Mouse (Mus musculus): ENCODE results near the gene Smap2. TPM values are rescaled to one million over a fixed set of nuclear protein-coding genes. Genes with fewer than 3 reads are reported as not detected.

Gene Smap2
- total and polyA plus RNA-seq, 2 experiments: 13.7 to 19.2 TPM

DNA sequence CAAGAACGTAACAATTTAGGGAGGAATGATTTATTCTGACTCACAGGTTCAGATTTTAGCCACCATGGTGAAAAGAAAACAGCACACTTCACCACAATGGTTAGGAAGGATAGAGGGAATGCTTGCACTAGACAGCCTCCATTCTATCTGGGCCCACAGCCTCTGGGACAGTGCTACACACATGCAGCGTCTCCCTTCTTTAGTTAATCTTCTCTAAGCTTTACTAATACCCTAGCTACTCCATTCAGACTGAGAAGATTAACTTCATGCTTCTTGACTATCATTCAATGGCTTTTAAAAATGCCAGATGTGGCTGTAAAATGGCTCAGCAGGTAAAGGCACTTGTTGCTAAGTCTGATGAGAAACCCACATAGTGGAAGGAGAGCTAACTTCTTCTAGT lies 24.8 kb downstream of the Smap2 start:
- Histone ChIP-seq H3K9ac (ENCODE audit: low read depth, low read length) (no peak overlapping the region), H3K4me1 (ENCODE audit: control insufficient read depth, insufficient read depth, low read length) (peaks cover 19% of the 10 kb centered on the region; the same call in 1 of the 2 replicates), H3K79me2 (ENCODE audit: control insufficient read depth, insufficient read depth, low read length) (peaks cover 29% of the 10 kb centered on the region; the same call in 1 of the 2 replicates), H3K4me3 (ENCODE audit: insufficient read depth, low read depth, low read length) (no peak overlapping the region), H3K36me3 (ENCODE audit: control insufficient read depth, insufficient read depth, low read length) (no peaks in the 10 kb centered on the region), H3K27ac (replicated peaks; ENCODE audit: insufficient read depth, low read depth, low read length) (no peak overlapping the region), H3K27me3 (ENCODE audit: control insufficient read depth, insufficient read depth, low read length) (no peaks in the 10 kb centered on the region)
- 81% methylated on average over 2 of the region's 2 CpGs for WGBS
- no peak for DNase-seq (ENCODE audit: extremely low read depth, low read depth, low spot score)
- no peak for TF ChIP-seq POLR2A (IDR thresholded peaks at IDR 0.05; ENCODE audit: extremely low read depth, insufficient read depth, low read length)
- no peak for TF ChIP-seq CTCF (IDR thresholded peaks at IDR 0.05; ENCODE audit: low read depth, low read length)

DNA sequence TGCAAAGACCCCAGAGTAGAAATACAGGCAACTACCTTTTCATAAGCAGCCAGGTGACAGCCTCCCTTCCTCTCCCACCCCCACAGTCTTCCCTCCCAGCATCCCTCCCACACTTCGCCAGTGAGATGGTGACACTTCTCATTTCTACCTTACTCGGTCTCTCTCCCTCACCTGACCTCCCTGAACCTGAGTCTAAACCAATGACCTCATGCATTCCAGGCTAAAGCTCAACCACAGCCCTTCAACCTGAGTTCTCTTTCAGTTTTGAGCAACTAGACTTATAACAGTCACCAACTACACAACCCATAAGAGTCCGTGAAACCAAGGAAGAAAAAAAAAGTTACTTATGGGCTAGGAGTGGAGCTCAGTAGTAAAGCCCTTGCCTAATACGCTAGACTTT lies 29.7 kb downstream of the Smap2 start:
- WGBS: 42% methylated on average over 4 of the region's 4 CpGs
- Histone ChIP-seq H3K4me1 (ENCODE audit: control insufficient read depth, insufficient read depth, low read length) (peaks cover 12% of the 10 kb centered on the region; the same call in 1 of the 2 replicates), H3K36me3 (ENCODE audit: control insufficient read depth, insufficient read depth, low read length) (peaks cover 4% of the 10 kb centered on the region), H3K27ac (replicated peaks; ENCODE audit: insufficient read depth, low read depth, low read length) (no peak overlapping the region), H3K79me2 (ENCODE audit: control insufficient read depth, insufficient read depth, low read length) (peaks cover 11% of the 10 kb centered on the region; the same call in 1 of the 2 replicates), H3K27me3 (ENCODE audit: control insufficient read depth, insufficient read depth, low read length) (no peaks in the 10 kb centered on the region), H3K4me3 (ENCODE audit: insufficient read depth, low read depth, low read length) (no peak overlapping the region), H3K9ac (ENCODE audit: low read depth, low read length) (no peak overlapping the region)
- TF ChIP-seq POLR2A (IDR thresholded peaks at IDR 0.05; ENCODE audit: extremely low read depth, insufficient read depth, low read length) (no peak), CTCF (IDR thresholded peaks at IDR 0.05; ENCODE audit: low read depth, low read length) (no peak)
- peak; percentile 64 for DNase-seq (ENCODE audit: extremely low read depth, low read depth, low spot score)

DNA sequence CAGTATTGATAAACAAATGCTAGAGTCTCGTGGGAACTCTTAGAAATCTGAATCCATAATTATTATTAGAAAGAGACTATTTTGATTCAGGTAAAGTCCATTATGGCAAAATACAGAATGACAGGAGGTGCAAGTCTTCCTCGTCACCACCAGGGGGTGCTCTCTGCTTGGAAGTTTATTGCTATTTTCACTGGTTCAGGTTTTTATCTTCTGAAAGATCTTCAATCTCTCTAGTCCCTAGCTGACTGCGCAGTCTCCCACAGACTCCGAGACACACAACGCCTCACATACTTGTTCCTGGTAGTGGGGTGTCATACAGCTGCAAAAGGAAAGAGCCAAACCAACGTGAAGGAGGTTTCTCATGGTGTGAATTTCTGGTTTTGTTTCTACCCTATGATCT lies 30.6 kb downstream of the Smap2 start:
- H3K79me2 ChIP-seq (ENCODE audit: control insufficient read depth, insufficient read depth, low read length): peaks cover 11% of the 10 kb centered on the region; the same call in 1 of the 2 replicates
- peaks cover 5% of the 10 kb centered on the region; the same call in 1 of the 2 replicates for H3K4me1 ChIP-seq (ENCODE audit: control insufficient read depth, insufficient read depth, low read length)
- H3K27ac ChIP-seq (replicated peaks; ENCODE audit: insufficient read depth, low read depth, low read length): no peak overlapping the region
- WGBS: 6% methylated on average over 6 of the region's 6 CpGs
- H3K9ac ChIP-seq (ENCODE audit: low read depth, low read length): no peak overlapping the region
- TF ChIP-seq CTCF (IDR thresholded peaks at IDR 0.05; ENCODE audit: low read depth, low read length) (peak; percentile 52; the same call in 1 of the 2 replicates), POLR2A (IDR thresholded peaks at IDR 0.05; ENCODE audit: extremely low read depth, insufficient read depth, low read length) (no peak)
- no peak overlapping the region for H3K4me3 ChIP-seq (ENCODE audit: insufficient read depth, low read depth, low read length)
- no peaks in the 10 kb centered on the region for H3K27me3 ChIP-seq (ENCODE audit: control insufficient read depth, insufficient read depth, low read length)
- peaks cover 10% of the 10 kb centered on the region for H3K36me3 ChIP-seq (ENCODE audit: control insufficient read depth, insufficient read depth, low read length)
- DNase-seq (ENCODE audit: extremely low read depth, low read depth, low spot score): peak; percentile 58

GRCm38 (mm10) chr4:120978221-120978620 lies 38.8 kb downstream of the Smap2 start:
- WGBS: 79% methylated on average over 3 of the region's 3 CpGs
- Histone ChIP-seq H3K36me3 (ENCODE audit: control insufficient read depth, insufficient read depth, low read length) (peaks cover 20% of the 10 kb centered on the region), H3K79me2 (ENCODE audit: control insufficient read depth, insufficient read depth, low read length) (no peaks in the 10 kb centered on the region; the same call in 1 of the 2 replicates), H3K27me3 (ENCODE audit: control insufficient read depth, insufficient read depth, low read length) (no peaks in the 10 kb centered on the region), H3K4me3 (ENCODE audit: insufficient read depth, low read depth, low read length) (no peak overlapping the region), H3K4me1 (ENCODE audit: control insufficient read depth, insufficient read depth, low read length) (peaks cover 17% of the 10 kb centered on the region), H3K9ac (ENCODE audit: low read depth, low read length) (no peak overlapping the region), H3K27ac (replicated peaks; ENCODE audit: insufficient read depth, low read depth, low read length) (no peak overlapping the region)
- no peak for TF ChIP-seq CTCF (IDR thresholded peaks at IDR 0.05; ENCODE audit: low read depth, low read length)
- no peak for TF ChIP-seq POLR2A (IDR thresholded peaks at IDR 0.05; ENCODE audit: extremely low read depth, insufficient read depth, low read length)
- DNase-seq (ENCODE audit: extremely low read depth, low read depth, low spot score): no peak

GRCm38 (mm10) chr4:120975428-120975734 lies 41.7 kb downstream of the Smap2 start:
- no peak for TF ChIP-seq POLR2A (IDR thresholded peaks at IDR 0.05; ENCODE audit: extremely low read depth, insufficient read depth, low read length)
- TF ChIP-seq CTCF (IDR thresholded peaks at IDR 0.05; ENCODE audit: low read depth, low read length): no peak
- H3K36me3 ChIP-seq (ENCODE audit: control insufficient read depth, insufficient read depth, low read length): peaks cover 22% of the 10 kb centered on the region; the same call in 1 of the 2 replicates
- 58% methylated on average over 4 of the region's 4 CpGs for WGBS
- peak; percentile 65 for DNase-seq (ENCODE audit: extremely low read depth, low read depth, low spot score)
- H3K9ac ChIP-seq (ENCODE audit: low read depth, low read length): no peak overlapping the region
- no peaks in the 10 kb centered on the region for H3K27me3 ChIP-seq (ENCODE audit: control insufficient read depth, insufficient read depth, low read length)
- H3K4me1 ChIP-seq (ENCODE audit: control insufficient read depth, insufficient read depth, low read length): peaks cover 17% of the 10 kb centered on the region
- H3K27ac ChIP-seq (replicated peaks; ENCODE audit: insufficient read depth, low read depth, low read length): peak overlapping the region; percentile 91
- H3K4me3 ChIP-seq (ENCODE audit: insufficient read depth, low read depth, low read length): no peak overlapping the region
- no peaks in the 10 kb centered on the region; the same call in 1 of the 2 replicates for H3K79me2 ChIP-seq (ENCODE audit: control insufficient read depth, insufficient read depth, low read length)

GRCm38 (mm10) chr4:120974711-120975427 lies 42.2 kb downstream of the Smap2 start:
- TF ChIP-seq POLR2A (IDR thresholded peaks at IDR 0.05; ENCODE audit: extremely low read depth, insufficient read depth, low read length) (no peak), CTCF (IDR thresholded peaks at IDR 0.05; ENCODE audit: low read depth, low read length) (no peak)
- H3K27me3 ChIP-seq (ENCODE audit: control insufficient read depth, insufficient read depth, low read length): no peaks in the 10 kb centered on the region
- WGBS: 26% methylated on average over 11 of the region's 11 CpGs
- no peak overlapping the region for H3K4me3 ChIP-seq (ENCODE audit: insufficient read depth, low read depth, low read length)
- peaks cover 22% of the 10 kb centered on the region; the same call in 1 of the 2 replicates for H3K36me3 ChIP-seq (ENCODE audit: control insufficient read depth, insufficient read depth, low read length)
- H3K79me2 ChIP-seq (ENCODE audit: control insufficient read depth, insufficient read depth, low read length): no peaks in the 10 kb centered on the region; the same call in 1 of the 2 replicates
- H3K4me1 ChIP-seq (ENCODE audit: control insufficient read depth, insufficient read depth, low read length): peaks cover 17% of the 10 kb centered on the region
- 0 out of 2 replicates have a peak overlapping the region, but pooled peaks have one; percentile 16 for H3K9ac ChIP-seq (ENCODE audit: low read depth, low read length)
- DNase-seq (ENCODE audit: extremely low read depth, low read depth, low spot score): peak; percentile 99
- peak overlapping the region; percentile 91 for H3K27ac ChIP-seq (replicated peaks; ENCODE audit: insufficient read depth, low read depth, low read length)

Measured in liver, adult 2 months (tissue).